Mouse (Mus musculus) kidney, postnatal 14 days (tissue): ENCODE measurements at regions not wholly inside any gene's neighbourhood (a gene's known extent, or its start where the extent isn't known, plus 50 kb on each side); places are given as distances from the start of the nearest gene placed in this dataset.

Experiments used
- DNase-seq: peaks from one replicate; pipeline ENCODE4 v3.0.0; 2022; ENCODE audit warnings: mixed read lengths

DNA sequence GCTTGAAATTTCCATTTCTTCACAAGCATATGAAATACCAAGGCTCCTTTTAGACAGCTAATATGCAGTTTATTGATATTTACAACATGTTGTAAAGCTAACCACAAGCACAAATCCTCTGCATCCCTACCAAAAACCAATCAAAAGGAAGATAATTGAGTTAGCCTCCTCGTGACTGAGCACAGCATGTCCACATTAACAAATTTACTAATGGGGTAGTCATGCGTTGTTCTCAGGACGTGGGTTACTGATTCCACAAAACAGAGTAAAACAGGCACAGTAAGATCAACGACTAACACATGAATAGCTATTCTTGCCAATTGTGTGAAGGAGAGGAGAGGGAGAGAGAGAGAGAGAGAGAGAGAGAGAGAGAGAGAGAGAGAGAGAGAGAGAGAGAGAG is 169.3 kb upstream of the Lyplal1 start:
- DNase-seq = no peak

GRCm38 (mm10) chr1:186277981-186278634 is 161.0 kb upstream of the Lyplal1 start:
- no peak for DNase-seq

GRCm38 (mm10) chr1:186271436-186271835 is 154.3 kb upstream of the Lyplal1 start:
- no peak for DNase-seq

DNA sequence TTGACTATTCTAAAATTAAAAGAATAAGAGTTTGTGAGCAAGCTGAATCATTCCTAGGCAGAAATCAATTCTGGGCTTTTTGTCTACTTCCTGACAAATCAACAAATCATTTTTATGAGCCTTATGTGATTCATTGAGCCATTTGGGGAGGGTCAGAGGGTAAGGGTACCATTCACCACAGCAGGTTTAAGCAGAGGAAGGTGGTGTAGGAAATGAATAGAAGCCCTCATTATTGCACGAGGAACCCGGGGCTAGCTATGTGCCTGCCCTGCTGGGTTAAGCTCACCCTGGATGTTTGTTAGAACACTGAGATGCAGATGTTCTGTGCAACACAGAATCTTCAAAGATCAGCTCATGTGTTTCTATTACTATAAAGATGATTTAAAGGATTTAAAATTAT is 150.2 kb upstream of the Lyplal1 start:
- DNase-seq = no peak

- peak; percentile 64 for DNase-seq
These were observed 147.5 kb upstream of the Lyplal1 start for GRCm38 (mm10) chr1:186264639-186265038.

- DNase-seq = no peak
These were observed 146.8 kb upstream of the Lyplal1 start for GRCm38 (mm10) chr1:186263955-186264354.

DNA sequence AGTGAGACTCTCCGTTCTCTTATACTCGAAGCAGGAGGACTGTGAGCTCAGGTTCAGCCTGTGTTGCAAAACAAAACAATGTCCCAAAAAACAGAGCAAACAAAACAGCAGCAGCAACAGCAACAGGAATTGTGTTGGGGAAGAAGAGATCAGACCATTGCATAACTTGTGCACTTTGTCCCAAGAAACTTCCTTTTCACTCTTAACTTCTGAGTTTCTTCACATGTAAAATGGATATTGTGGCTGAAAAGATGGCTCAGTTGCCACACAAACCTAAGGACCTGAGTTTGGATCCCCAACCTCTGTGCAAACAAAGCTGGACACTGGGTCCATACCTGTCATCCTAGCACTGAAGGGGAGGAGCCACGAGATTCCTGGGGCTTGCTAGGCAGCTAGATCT is 146.1 kb upstream of the Lyplal1 start:
- no peak for DNase-seq

DNA sequence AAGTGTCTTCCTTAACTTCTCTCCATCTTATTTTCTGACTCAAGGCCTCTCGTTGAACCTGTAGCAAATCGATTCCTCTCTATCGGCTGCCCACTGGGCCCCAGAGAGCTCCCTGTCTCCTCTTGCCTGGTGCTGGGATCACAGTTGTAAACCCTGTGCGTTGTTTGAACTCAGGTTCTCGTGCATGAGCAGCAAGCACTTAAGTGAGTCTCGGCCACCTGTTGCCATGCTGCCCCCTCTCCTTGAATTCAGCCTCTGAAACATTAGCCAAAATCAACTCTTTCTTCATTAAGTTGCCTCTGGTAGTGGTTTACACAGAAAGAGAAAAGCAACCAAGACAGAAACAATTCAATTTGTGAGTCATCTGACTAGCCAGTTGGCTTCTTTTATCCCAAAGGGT is 144.9 kb upstream of the Lyplal1 start:
- no peak for DNase-seq

DNA sequence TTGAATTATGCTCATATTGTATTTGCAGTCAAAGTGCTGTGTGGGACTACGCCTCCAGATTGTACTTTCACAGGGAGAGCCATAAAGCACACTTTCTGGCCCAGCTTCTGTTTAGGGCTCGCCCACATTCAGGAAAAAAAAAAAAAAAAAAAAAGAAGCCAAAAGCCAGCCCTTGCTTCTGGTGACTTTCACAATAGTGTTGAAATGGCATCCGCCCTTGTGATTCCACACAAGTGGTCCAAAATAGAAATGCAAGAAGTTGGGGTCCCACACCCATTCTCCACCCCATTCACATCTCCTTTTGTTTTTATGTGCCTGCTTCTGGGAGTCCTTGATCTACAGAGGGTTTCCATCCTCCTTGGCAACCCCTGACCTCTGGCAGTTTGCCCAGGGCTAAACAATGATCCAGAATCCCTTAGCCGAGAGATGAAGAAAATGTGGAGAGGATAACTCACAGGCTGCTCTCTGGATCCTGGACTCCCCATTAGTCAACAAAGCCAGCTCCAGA is 144.3 kb upstream of the Lyplal1 start:
- peak; percentile 86 for DNase-seq

GRCm38 (mm10) chr1:186257611-186258010 is 140.5 kb upstream of the Lyplal1 start:
- DNase-seq = no peak

DNA sequence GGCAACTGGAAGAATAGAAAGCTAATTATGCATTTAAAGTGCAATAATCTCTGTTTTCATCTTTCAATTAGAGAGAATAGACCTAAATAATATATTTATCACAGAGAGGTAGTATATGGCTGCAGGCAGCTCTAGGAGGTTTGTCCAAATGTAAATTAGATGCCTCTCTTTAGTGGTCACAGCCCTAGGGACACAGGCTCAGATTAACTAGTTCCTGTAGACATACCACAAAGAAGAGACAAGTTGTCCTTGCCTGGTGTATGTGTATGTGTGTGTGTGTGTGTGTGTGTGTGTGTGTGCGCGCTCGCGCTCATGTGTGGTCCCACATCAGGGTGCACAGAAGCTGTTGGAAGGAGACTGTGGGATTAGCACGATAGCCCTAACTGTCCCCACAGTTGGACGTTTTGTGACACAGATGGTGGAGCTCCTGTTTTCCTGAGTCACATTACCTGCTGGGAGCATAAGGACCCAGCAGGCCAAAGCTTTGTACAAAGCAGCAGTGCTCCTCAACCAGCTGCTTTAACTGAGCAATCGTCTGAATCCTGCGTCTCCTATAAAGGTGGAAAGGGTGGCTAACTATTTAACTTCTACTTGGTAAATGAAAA is 138.5 kb upstream of the Lyplal1 start:
- DNase-seq = no peak

DNA sequence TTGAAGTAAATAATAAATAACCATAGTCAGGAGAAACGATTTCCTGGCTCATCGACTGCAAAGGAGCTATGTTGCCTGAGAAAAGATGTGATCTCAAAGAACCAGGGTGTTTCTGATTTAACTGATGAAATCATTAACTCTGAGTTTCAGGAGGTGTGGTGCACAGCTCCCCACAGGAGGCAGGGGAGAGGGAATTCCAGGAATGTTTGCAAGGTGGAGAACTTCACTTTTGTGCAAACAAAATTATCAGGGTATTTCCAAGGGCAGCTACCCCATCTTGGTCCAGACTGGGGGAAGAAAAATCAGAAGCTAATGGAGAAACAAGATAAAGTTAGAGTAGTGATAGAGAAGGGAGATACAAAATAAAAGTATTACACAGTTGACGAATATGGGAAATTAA is 137.4 kb upstream of the Lyplal1 start:
- DNase-seq = peak; percentile 32

DNA sequence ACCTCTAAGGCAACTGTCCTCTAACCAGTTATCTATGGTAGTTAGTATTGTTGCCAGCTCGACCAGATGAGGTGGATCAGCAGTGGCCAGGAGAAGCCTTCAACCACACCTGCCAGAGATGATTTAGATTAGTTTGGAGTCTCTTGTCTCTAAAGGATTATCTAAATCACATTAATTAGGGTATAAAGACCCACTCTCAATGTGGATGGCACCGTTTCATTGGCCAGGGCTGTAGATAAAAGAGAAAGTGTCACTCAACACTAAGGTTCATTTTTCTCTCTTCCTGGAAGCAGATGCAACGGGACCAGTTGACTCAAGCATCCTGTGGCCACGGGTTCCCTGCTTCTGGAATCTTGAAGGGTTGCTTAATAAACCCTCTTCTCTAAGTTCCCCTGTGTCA is 135.4 kb upstream of the Lyplal1 start:
- no peak for DNase-seq

DNA sequence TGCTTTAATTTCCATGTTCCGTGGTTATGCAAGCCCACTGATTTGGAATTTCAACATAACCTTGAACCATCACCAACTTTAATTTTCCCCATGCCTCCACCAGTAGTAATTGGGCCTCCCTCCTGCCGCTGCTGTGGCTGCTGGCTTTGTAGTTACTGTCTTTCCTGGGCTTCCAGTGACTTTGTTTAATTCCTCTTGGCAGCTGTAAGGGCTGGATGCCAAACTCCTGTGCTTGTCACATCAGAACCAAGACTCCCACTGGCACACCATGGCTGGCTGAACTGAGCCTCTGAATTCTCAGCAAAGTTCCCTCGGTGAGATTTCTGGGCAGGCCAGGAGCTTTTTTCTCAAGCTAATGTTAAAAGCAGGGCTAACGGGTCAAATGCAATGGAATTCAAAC is 133.2 kb upstream of the Lyplal1 start:
- DNase-seq = no peak

- no peak for DNase-seq
These were observed 132.1 kb upstream of the Lyplal1 start for GRCm38 (mm10) chr1:186249214-186249613.

- DNase-seq = no peak
These were observed 128.8 kb upstream of the Lyplal1 start for GRCm38 (mm10) chr1:186245723-186246440.

GRCm38 (mm10) chr1:186241112-186241511 is 124.0 kb upstream of the Lyplal1 start:
- DNase-seq = no peak

DNA sequence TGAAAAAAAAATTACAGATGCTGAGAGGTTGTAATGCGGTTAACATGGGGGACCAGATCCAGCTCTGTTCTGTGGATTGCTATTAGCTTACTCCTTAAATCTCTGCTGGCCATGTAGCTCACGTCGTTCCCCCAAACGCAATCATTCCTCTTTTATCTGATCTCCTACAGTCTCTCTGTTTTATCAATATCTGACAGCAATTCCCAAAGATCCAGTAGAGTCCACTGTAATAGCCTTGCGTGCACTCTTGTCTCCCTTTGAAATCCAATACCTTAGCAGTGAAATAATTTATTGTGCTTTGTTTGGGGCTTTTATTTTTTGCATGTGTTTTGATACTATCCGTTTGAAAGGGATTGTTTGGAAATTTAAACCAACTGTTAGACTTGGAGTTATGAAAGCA is 120.4 kb upstream of the Lyplal1 start:
- DNase-seq = no peak

GRCm38 (mm10) chr1:186236267-186237020 is 119.3 kb upstream of the Lyplal1 start:
- DNase-seq = no peak

DNA sequence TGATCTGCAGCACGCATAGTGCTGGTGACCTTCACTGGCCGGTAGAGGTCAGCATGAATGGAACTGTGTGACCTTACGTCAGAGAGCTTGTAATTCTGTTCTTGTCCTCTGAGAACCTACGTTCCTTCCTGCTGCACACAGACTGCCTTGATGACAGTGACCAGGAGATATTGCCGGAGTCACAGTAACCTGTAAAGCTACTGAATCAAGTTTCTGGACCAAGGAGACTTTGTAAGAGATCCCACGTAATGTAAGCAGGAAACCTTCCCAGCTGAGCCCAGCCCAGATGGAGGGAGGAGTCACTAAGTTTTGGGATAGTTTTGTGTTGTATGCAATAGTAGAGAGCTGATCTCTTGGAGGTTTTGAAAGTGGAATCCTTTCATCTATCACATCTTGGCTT is 117.4 kb upstream of the Lyplal1 start:
- no peak for DNase-seq

GRCm38 (mm10) chr1:186230476-186230875 is 113.4 kb upstream of the Lyplal1 start:
- no peak for DNase-seq

DNA sequence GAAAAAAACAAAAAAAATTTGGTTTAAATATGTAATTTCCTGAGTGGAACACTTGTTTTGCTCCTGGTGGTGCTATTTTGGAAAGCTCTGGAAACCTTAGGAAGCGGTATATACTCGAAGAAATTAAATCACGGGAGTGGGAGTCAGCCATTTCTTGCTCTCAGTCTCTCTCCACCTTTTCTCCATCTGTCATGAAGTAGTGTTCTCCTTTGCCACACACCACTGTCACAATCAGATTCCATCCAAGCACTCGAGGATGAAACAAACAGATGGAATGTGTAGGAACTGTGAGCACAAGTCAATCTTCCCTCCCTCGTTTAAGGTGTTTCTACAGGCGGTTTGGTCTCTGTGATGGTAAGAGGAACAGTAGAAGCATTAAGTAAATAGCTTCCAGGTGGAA is 112.7 kb upstream of the Lyplal1 start:
- no peak for DNase-seq

- no peak for DNase-seq
These were observed 111.3 kb upstream of the Lyplal1 start for GRCm38 (mm10) chr1:186228396-186228795.
